Mouse (Mus musculus): Measurements from ENCODE around the gene Chst12. TPM values are rescaled to one million over a fixed set of nuclear protein-coding genes. Genes with fewer than 3 reads are reported as not detected.

The Chst12 gene
- total RNA-seq, 2 experiments from 2014 or later: 18.4 to 18.8 TPM

- DNase-seq (ENCODE audit: low spot score in 2 of 2): no peak
Measured at GRCm38 (mm10) chr5:140517159-140517920, 12.0 kb downstream of the Chst12 start.

GRCm38 (mm10) chr5:140517921-140518230, 12.5 kb downstream of the Chst12 start:
- no peak for DNase-seq (ENCODE audit: low spot score in 2 of 2)

- no peak for DNase-seq (ENCODE audit: low spot score in 2 of 2)
Measured at GRCm38 (mm10) chr5:140521196-140521595, 15.8 kb downstream of the Chst12 start.

DNA sequence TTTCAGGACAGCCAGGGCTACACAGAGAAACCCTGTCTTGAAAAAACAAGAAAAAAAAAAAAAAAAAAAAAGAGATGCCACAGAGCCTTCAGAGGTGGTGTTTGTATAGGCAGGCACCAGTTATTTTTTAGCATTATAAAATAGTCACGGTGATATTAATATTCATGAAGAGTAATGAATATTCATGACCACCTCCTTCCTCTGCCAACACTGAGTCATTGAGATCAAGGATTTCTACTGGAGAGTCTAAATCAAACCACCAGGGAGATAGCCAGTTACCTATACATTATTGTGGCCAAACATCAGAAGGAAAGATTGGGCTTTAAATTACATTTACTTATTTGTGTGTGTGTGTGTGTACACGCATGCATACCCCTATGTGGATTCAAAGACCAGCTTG, 21.4 kb downstream of the Chst12 start:
- DNase-seq (ENCODE audit: low spot score in 2 of 2): no peak

DNA sequence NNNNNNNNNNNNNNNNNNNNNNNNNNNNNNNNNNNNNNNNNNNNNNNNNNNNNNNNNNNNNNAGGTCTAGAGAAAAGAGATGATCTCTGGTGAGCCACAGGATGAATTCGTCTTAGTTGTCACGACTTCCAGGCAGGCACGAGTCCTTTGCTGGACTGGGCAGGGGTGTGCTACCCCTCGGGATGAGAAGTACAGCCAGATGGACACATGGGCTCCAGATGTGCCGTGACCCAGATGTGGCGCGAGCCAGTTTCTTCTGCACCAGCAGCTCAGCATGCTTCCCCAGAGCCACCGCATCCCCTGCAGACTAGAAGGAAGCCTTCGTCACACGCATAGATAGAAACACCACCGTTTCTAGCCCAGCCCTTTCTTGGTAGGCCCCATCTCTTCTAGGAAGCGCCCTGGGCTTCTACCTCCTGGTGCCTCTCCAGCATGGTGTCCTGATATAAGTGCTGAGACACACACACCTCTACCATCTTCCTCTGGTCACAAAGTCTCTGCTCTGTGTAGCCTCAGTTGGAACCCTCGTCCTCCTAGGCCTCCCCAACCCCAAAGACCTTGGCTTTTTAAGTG, 32.8 kb downstream of the Chst12 start:
- DNase-seq (ENCODE audit: low spot score in 2 of 2): no peak

DNA sequence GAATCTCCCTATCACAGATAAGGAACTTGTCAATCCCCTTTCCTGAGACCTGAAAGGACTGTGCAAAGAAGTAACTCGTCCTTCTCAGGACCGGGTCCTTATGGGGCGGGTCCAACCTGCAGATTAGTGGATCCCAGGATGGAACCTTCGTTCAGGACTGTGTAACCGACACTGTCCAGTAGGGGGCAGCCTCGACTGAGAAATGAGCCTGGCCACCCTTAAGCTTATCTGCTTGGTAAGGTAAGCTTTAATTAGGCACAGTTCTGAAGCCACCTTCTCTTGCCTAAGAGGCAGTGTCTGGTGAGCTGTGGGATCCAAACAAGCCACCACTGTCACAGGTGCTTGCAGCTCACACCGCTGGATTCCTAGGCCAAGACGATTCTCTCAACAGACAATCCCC, 34.8 kb downstream of the Chst12 start:
- peak; percentile 47 to 85 for DNase-seq (ENCODE audit: low spot score in 2 of 2)

GRCm38 (mm10) chr5:140542811-140543575, 37.6 kb downstream of the Chst12 start:
- DNase-seq (ENCODE audit: low spot score in 2 of 2): peak; percentile 54 to 70

GRCm38 (mm10) chr5:140545651-140546050, 40.3 kb downstream of the Chst12 start:
- no peak for DNase-seq (ENCODE audit: low spot score in 2 of 2)

- DNase-seq (ENCODE audit: low spot score in 2 of 2): no peak
Measured at GRCm38 (mm10) chr5:140546332-140546731, 41.0 kb downstream of the Chst12 start.

- DNase-seq (ENCODE audit: low spot score in 2 of 2): peak in 1 of 2 experiments; percentile 52
Measured at GRCm38 (mm10) chr5:140549306-140550047, 44.1 kb downstream of the Chst12 start.

GRCm38 (mm10) chr5:140553719-140554118, 48.4 kb downstream of the Chst12 start:
- no peak for DNase-seq (ENCODE audit: low spot score in 2 of 2)

GRCm38 (mm10) chr5:140556859-140557258, 51.5 kb downstream of the Chst12 start:
- DNase-seq (ENCODE audit: low spot score in 2 of 2): no peak

DNA sequence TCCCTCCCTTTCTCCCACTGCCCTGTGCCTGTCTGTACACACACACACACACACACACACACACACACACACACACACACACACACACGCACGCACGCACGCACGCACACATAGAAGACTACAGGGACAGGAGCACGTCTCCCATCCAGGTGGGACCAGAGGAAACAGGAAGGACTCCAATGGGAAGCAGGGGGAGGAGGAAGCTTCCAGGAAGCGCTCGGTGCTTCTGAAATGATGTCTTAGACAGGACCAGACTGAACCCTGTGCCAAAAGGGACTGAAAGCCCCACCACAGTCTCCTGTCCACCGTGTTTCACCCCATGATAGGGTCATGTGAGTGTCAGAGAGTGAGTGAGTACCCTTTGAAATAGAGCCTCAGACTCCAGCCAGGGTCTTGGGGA, 57.3 kb downstream of the Chst12 start:
- no peak for DNase-seq (ENCODE audit: low spot score in 2 of 2)

DNA sequence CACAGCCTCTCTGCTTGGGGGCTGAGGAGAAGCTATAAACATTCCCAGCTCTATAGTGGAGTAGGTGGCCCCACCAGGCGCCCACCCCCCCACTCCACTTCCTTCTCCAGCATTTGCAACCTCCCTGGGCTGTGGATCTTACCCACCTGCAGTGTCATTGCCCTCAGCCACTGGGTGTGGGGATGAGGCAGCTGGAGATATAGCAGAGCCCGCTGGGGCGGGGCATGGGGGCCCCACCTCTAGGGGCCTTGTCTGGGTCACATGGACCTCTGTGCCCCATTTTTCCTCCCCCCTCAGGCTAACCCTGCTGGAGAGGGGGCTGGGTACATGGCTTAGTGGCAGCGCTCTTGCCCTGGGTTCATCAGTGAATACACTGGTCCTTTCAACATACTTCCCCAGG, 59.5 kb downstream of the Chst12 start, which contains the start of gene Grifin:
Gene Grifin (minus strand): TSS at position 176 of the 400 bp plus-strand sequence.
- DNase-seq (ENCODE audit: low spot score in 2 of 2): no peak

DNA sequence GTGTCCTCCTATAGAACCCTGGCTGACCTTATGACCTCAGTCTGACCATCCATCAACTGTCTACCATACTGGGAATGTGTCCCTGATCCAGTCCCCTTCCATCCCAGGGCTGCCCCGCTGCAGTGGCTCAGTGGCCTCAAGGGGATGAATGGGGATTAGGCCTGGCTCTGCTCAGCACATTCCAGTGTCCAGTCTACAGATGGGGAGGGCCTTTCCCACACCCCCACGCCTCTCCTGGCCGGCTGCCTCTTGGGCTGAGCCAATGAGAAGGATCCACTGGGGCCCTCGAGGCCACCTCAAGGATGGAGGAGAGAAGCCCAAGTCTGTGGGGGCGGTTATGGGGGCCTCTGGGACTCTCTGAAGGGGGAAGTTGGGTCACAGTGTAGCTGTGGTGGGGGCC, 60.1 kb downstream of the Chst12 start:
- peak in 1 of 2 experiments; percentile 22 for DNase-seq (ENCODE audit: low spot score in 2 of 2)

DNA sequence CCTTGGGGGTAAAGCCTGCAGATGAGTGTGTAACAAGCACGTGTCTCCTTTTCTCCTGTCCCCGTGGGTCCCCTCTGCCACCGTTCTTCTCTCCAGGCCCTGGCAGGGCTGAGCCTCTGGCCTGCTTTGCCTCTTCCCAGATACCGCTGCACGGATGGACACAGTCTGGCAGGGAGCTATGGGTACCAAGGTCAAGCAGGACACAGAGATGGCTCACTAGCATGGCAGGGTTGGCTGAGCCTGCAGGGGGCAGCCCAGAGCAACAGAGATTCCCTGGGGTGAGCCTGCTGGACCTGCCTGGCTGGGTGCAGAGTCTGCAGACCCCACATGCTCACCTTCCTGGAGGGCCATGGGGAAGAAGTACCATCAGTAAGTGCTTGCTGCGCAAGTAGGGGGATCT, 60.5 kb downstream of the Chst12 start:
- DNase-seq (ENCODE audit: low spot score in 2 of 2): peak in 1 of 2 experiments; percentile 41

- DNase-seq (ENCODE audit: low spot score in 2 of 2): no peak
Measured at GRCm38 (mm10) chr5:140566271-140566670, 60.9 kb downstream of the Chst12 start.

DNA sequence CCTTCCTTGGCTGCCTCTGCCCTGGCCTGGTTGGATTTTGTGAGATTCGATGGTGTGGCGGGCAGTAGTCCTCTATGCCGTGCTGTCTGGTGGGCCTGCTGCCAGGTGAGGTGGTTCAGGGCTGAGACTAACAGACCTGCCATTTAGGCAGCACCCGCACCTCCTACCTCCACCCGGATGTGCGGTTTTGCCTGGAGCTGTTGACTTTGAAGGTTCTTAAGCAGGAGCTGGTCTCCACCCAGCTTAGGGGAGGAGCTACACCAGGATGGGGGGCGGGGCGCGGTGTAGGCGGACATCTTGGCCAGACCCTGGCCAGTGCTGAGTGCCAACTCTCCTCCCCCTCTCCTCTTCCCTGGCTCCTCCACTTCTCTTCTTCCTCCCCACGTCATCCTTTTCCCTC, 62.0 kb downstream of the Chst12 start:
- peak in 1 of 2 experiments; percentile 21 for DNase-seq (ENCODE audit: low spot score in 2 of 2)

- no peak for DNase-seq (ENCODE audit: low spot score in 2 of 2)
Measured at GRCm38 (mm10) chr5:140567751-140568150, 62.4 kb downstream of the Chst12 start.

- peak in 1 of 2 experiments; percentile 61 for DNase-seq (ENCODE audit: low spot score in 2 of 2)
Measured at GRCm38 (mm10) chr5:140568321-140568970, 63.1 kb downstream of the Chst12 start.

- no peak for DNase-seq (ENCODE audit: low spot score in 2 of 2)
Measured at GRCm38 (mm10) chr5:140569032-140569595, 63.8 kb downstream of the Chst12 start.
